9 mouse cellular contexts compared by ENCODE assay signal in the genomic region with DNA sequence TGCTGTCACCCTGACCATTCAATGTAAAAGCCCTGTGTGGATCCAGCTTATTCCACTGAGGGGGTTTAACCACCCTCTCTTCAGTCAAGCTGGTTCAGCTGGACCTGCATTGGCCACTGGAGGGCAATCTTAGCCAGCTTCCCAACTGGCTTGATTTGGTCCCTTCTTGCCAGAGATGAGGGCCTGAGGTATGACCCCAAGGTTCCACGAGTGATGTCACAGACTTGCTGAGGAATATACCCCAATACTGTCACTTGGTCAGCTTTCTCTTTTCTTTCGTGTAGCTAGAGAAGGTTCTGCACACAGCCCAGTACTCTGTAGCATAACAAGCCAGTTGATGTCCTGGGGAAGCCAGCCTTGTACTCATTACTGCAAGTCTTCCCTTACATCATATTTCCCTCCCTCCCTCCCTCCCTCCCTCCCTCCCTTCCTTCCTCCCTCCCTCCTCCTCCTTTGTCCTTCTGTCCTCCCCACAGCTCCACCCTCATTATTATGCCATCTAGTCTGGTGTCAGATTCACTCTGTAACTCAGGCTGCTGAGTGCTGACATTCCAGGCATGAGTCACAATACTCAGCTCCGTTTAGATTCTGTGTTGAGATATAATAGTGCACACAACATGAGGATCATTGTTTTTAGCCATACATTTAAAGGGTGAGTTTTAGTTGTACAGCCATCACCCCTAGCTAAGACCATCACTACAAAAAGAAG. TPM values are rescaled to one million over a fixed set of nuclear protein-coding genes. Genes with fewer than 3 reads are reported as not detected.
DNase-seq lines count a peak whose midpoint lies in the region; ATAC-seq and TF ChIP-seq lines count a peak whose summit lies in the region.
"Had no signal": no experiment of that assay in that cellular context is flagged by ENCODE, and none has a peak within 500 bp of the region (broad histone marks: within the 10 kb centered on the region; RNA-seq: fewer than 3 reads in every experiment).

No protein-coding gene starts in this region.

- no peak overlapping the region for H3K27ac ChIP-seq in forebrain, embryonic 10.5 days
- no peak overlapping the region for H3K27ac ChIP-seq in kidney, adult 2 months (ENCODE audit: insufficient read depth, low read depth, low read length)
- no peak overlapping the region for H3K27ac ChIP-seq in liver, embryonic 13.5 days
- no peak overlapping the region for H3K27ac ChIP-seq in neural tube, embryonic 13.5 days (replicated peaks)
- H3K27ac ChIP-seq: liver, embryonic 15.5 days had no signal

- peak; percentile 82 for TF ChIP-seq CTCF in kidney, adult 2 months (conservative IDR thresholded peaks at IDR 0.05; ENCODE audit: insufficient read depth, insufficient read length, low read depth, low read length)

- no peak overlapping the region for H3K4me2 ChIP-seq in liver, embryonic 13.5 days
- H3K4me2 ChIP-seq in neural tube, embryonic 13.5 days, result no peak overlapping the region
- H3K4me2 ChIP-seq: liver, embryonic 15.5 days had no signal

- H3K9ac ChIP-seq in liver, embryonic 13.5 days, result no peak overlapping the region
- no peak overlapping the region for H3K9ac ChIP-seq in neural tube, embryonic 13.5 days
- H3K9ac ChIP-seq: liver, embryonic 15.5 days had no signal

- peaks cover 3% of the 10 kb centered on the region; the same call in 1 of the 2 replicates for H3K9me3 ChIP-seq in forebrain, embryonic 10.5 days
- no peaks in the 10 kb centered on the region for H3K9me3 ChIP-seq in liver, embryonic 13.5 days (replicated peaks)
- no peaks in the 10 kb centered on the region for H3K9me3 ChIP-seq in neural tube, embryonic 13.5 days
- H3K9me3 ChIP-seq: liver, embryonic 15.5 days had no signal

- H3K36me3 ChIP-seq in forebrain, embryonic 10.5 days (replicated peaks), result no peaks in the 10 kb centered on the region
- no peaks in the 10 kb centered on the region for H3K36me3 ChIP-seq in kidney, adult 2 months (ENCODE audit: control insufficient read depth, insufficient read depth, low read length)
- H3K36me3 ChIP-seq in liver, embryonic 13.5 days, result no peaks in the 10 kb centered on the region
- no peaks in the 10 kb centered on the region for H3K36me3 ChIP-seq in neural tube, embryonic 13.5 days
- H3K36me3 ChIP-seq: liver, embryonic 15.5 days had no signal

- 0 out of 2 replicates have a peak, but pooled peaks have one; percentile 16 for ATAC-seq in liver, embryonic 13.5 days (ENCODE audit: low read depth)
- ATAC-seq in neural tube, embryonic 13.5 days (ENCODE audit: low read depth), result peak; percentile 66
- no peak for ATAC-seq in erythroid progenitor cell, adult 5-6 weeks (replicated peaks; ENCODE audit: low FRiP score, poor library complexity, severe bottlenecking)

- H3K4me1 ChIP-seq in forebrain, embryonic 10.5 days, result peaks cover 25% of the 10 kb centered on the region
- H3K4me1 ChIP-seq in kidney, adult 2 months (ENCODE audit: control insufficient read depth, insufficient read depth, low read length), result no peaks in the 10 kb centered on the region
- H3K4me1 ChIP-seq in liver, embryonic 13.5 days (replicated peaks), result peaks cover 6% of the 10 kb centered on the region; the same call in 1 of the 2 replicates
- peaks cover 31% of the 10 kb centered on the region for H3K4me1 ChIP-seq in neural tube, embryonic 13.5 days (replicated peaks)

- WGBS in forebrain, embryonic 10.5 days, result 49% methylated on average over 3 of the region's 3 CpGs
- 12% methylated on average over 3 of the region's 3 CpGs for WGBS in kidney, adult 2 months
- WGBS in liver, embryonic 13.5 days (ENCODE audit: insufficient replicate concordance), result 26% methylated on average over 3 of the region's 3 CpGs
- WGBS in neural tube, embryonic 13.5 days, result 31% methylated on average over 3 of the region's 3 CpGs

- no peak for TF ChIP-seq POLR2A in kidney, adult 2 months (IDR thresholded peaks at IDR 0.05; ENCODE audit: low read depth, low read length)

- no peak overlapping the region for H3K4me3 ChIP-seq in forebrain, embryonic 10.5 days
- no peak overlapping the region for H3K4me3 ChIP-seq in kidney, adult 2 months (ENCODE audit: insufficient read depth, low read depth, low read length)
- no peak overlapping the region for H3K4me3 ChIP-seq in liver, embryonic 13.5 days (replicated peaks)
- H3K4me3 ChIP-seq in neural tube, embryonic 13.5 days, result no peak overlapping the region
- H3K4me3 ChIP-seq: liver, embryonic 15.5 days had no signal

- H3K27me3 ChIP-seq in forebrain, embryonic 10.5 days (ENCODE audit: poor library complexity, severe bottlenecking), result peaks cover 44% of the 10 kb centered on the region
- H3K27me3 ChIP-seq in kidney, adult 2 months (replicated peaks; ENCODE audit: control insufficient read depth, insufficient read depth, low read length), result no peaks in the 10 kb centered on the region
- H3K27me3 ChIP-seq in liver, embryonic 13.5 days, result no peaks in the 10 kb centered on the region
- no peaks in the 10 kb centered on the region for H3K27me3 ChIP-seq in neural tube, embryonic 13.5 days
- H3K27me3 ChIP-seq: liver, embryonic 15.5 days had no signal

- DNase-seq in heart, adult 8-10 months (ENCODE audit: low spot score), result peak; percentile 24
- DNase-seq in heart, adult 11 months, result no peak
- peak; percentile 53 for DNase-seq in adrenal gland, postnatal 25 days
- peak; percentile 68 for DNase-seq in forebrain, embryonic 10.5 days (ENCODE audit: extremely low spot score, low spot score)
- peak; percentile 36 for DNase-seq in kidney, adult 2 months
- no peak for DNase-seq in liver, embryonic 13.5 days

RNA-seq across cellular contexts. Expression of a gene that starts 4.3 kb away (rescaled TPM):
- total RNA-seq in heart, adult 8-10 months (2022), result not detected
- 0.30 TPM in 1 of 2 replicates, not detected in the other for total RNA-seq in adrenal gland, postnatal 25 days (2021)
- polyA plus RNA-seq in forebrain, embryonic 10.5 days (2016; fragmentation: Nextera tagmentation; extraction: Ambion mirVana), result not detected in 2 replicates
- polyA plus RNA-seq in kidney, adult 2 months (2012; rRNA removed), result 0.03 TPM in 1 of 2 replicates, not detected in the other
- polyA plus RNA-seq in liver, embryonic 13.5 days (2015; fragmentation: Nextera tagmentation; extraction: Ambion mirVana), result not detected in 2 replicates
- polyA plus RNA-seq in neural tube, embryonic 13.5 days (2015; fragmentation: Nextera tagmentation; extraction: Ambion mirVana), result 0.29 TPM in 1 of 2 replicates, not detected in the other
- total RNA-seq in erythroid progenitor cell, adult 5-6 weeks (2015; ENCODE audit: low replicate concordance), result not detected in 2 replicates
- total RNA-seq in erythroid progenitor cell, adult 5-6 weeks (2017; ENCODE audit: low replicate concordance), result not detected in 2 replicates
- polyA plus RNA-seq: liver, embryonic 15.5 days had no signal

RNA-seq across cellular contexts. Expression of a gene that starts 43.1 kb away (rescaled TPM):
- total RNA-seq in heart, adult 8-10 months (2022), result 10 to 100 TPM; 53.7 to 72.8 (median 63.5) TPM
- total RNA-seq in adrenal gland, postnatal 25 days (2021), result 52.1 and 56.2 TPM in 2 replicates
- polyA plus RNA-seq in forebrain, embryonic 10.5 days (2016; fragmentation: Nextera tagmentation; extraction: Ambion mirVana), result 71.5 and 71.8 TPM in 2 replicates
- polyA plus RNA-seq in kidney, adult 2 months (2012; rRNA removed), result 31.7 and 33.0 TPM in 2 replicates
- polyA plus RNA-seq in liver, embryonic 13.5 days (2015; fragmentation: Nextera tagmentation; extraction: Ambion mirVana), result 22.2 and 25.2 TPM in 2 replicates
- polyA plus RNA-seq in neural tube, embryonic 13.5 days (2015; fragmentation: Nextera tagmentation; extraction: Ambion mirVana), result 95.5 and 99.2 TPM in 2 replicates
- total RNA-seq in erythroid progenitor cell, adult 5-6 weeks (2015; ENCODE audit: low replicate concordance), result 15.5 and 17.2 TPM in 2 replicates
- 6.7 and 15.0 TPM in 2 replicates for total RNA-seq in erythroid progenitor cell, adult 5-6 weeks (2017; ENCODE audit: low replicate concordance)

Comparison
In these comparisons a context has a peak if more than half of its experiments do, and no peak if none do; other contexts are left out.
1. DNase-seq: peak in heart, adult 8-10 months (single experiment), adrenal gland, postnatal 25 days (single experiment), forebrain, embryonic 10.5 days (single experiment) and kidney, adult 2 months (single experiment); none in heart, adult 11 months (single experiment) and liver, embryonic 13.5 days (single experiment).